ENCODE assay signal across 16 mouse cellular contexts in the genomic region with DNA sequence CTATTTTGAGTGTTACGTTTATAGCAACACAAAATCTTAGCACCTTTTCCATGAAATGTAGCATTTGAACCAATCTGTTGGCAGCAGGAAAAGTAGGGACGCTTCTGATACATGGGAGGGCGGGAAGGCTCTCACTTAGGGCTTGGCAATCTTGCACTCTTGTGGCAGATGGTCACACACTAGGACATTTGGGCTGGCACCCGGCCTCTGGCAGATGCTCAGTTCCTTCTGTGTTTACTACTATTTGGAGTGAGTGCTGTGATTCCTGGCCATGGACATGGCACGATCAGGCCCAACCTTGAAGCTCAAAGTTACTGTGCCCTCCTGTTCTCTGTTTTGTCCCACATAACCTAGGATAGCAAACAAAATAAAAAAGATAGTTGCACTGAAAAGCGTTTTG.
A peak's percentile ranks its signal among the peaks of the same experiment; 100 is the strongest.
DNase-seq lines count a peak whose midpoint lies in the region; ATAC-seq and TF ChIP-seq lines count a peak whose summit lies in the region.
"Had no signal": no experiment of that assay in that cellular context is flagged by ENCODE, and none has a peak within 500 bp of the region (broad histone marks: within the 10 kb centered on the region; RNA-seq: fewer than 3 reads in every experiment).

No protein-coding gene starts in this region.

- H3K4me3 ChIP-seq in heart, adult 2 months, result no peak overlapping the region
- H3K4me3 ChIP-seq in cerebellum, adult 2 months (replicated peaks; ENCODE audit: insufficient read depth, low read depth, low read length), result no peak overlapping the region
- no peak overlapping the region for H3K4me3 ChIP-seq in forebrain, postnatal 0 days (ENCODE audit: low read depth, low read length)
- H3K4me3 ChIP-seq in gastrocnemius, adult 2 months, result no peak overlapping the region
- H3K4me3 ChIP-seq in thymus, adult 2 months (ENCODE audit: control insufficient read depth, insufficient read depth, low read length), result no peak overlapping the region
- H3K4me3 ChIP-seq: embryonic facial prominence, embryonic 12.5 days; lung, embryonic 15.5 days had no signal

- intact Hi-C loops in heart, adult 2 months (cut with DNase I), result no loop called here
- intact Hi-C loops in heart, postnatal 25 days (cut with DNase I), result no loop called here
- intact Hi-C loops in left cerebral cortex, postnatal 4 days (cut with DNase I), result no loop called here
- intact Hi-C loops in gastrocnemius, adult 2 months (cut with DNase I), result no loop called here

- no peaks in the 10 kb centered on the region for H3K9me3 ChIP-seq in forebrain, postnatal 0 days (ENCODE audit: low read length)
- H3K9me3 ChIP-seq: embryonic facial prominence, embryonic 12.5 days; lung, embryonic 15.5 days had no signal

- peak; percentile 23 to 36 for DNase-seq in heart, adult 2 months
- DNase-seq in heart, postnatal 25 days (ENCODE audit: low spot score), result no peak
- peak; percentile 86 for DNase-seq in left cerebral cortex, postnatal 4 days
- no peak for DNase-seq in left cerebral cortex, adult 11 months (ENCODE audit: low spot score)
- DNase-seq in cerebellum, adult 2 months, result peak; percentile 93
- DNase-seq in forebrain, postnatal 0 days, result peak; percentile 61
- DNase-seq in gastrocnemius, adult 2 months, result no peak
- DNase-seq in thymus, adult 2 months, result no peak
- DNase-seq: adrenal gland, adult 8-10 months; gastrocnemius, postnatal 36 days; kidney, adult 18-20 months; kidney, postnatal 25 days; retina, postnatal 1 day had no signal

- TF ChIP-seq POLR2A in heart, adult 2 months (IDR thresholded peaks at IDR 0.05; ENCODE audit: insufficient read depth, low read depth, low read length), result no peak
- no peak for TF ChIP-seq POLR2A in cerebellum, adult 2 months (IDR thresholded peaks at IDR 0.05; ENCODE audit: borderline replicate concordance, insufficient read depth, low read length)
- TF ChIP-seq POLR2A in thymus, adult 2 months (IDR thresholded peaks at IDR 0.05; ENCODE audit: control insufficient read depth, extremely low read depth, insufficient read depth, low read length, poor library complexity), result no peak

- H3K27me3 ChIP-seq in heart, adult 2 months (ENCODE audit: control insufficient read depth, insufficient read depth, low read length), result no peaks in the 10 kb centered on the region
- no peaks in the 10 kb centered on the region for H3K27me3 ChIP-seq in cerebellum, adult 2 months (ENCODE audit: control insufficient read depth, insufficient read depth, low read length)
- H3K27me3 ChIP-seq in forebrain, postnatal 0 days (ENCODE audit: insufficient read depth, low read length), result no peaks in the 10 kb centered on the region; the same call in 1 of the 2 replicates
- no peaks in the 10 kb centered on the region for H3K27me3 ChIP-seq in thymus, adult 2 months (ENCODE audit: control insufficient read depth, insufficient read depth, low read length)
- H3K27me3 ChIP-seq: embryonic facial prominence, embryonic 12.5 days; lung, embryonic 15.5 days had no signal

- ATAC-seq in forebrain, postnatal 0 days, result peak; percentile 77

- no peaks in the 10 kb centered on the region for H3K4me1 ChIP-seq in heart, adult 2 months (ENCODE audit: control insufficient read depth, insufficient read depth, low read length)
- H3K4me1 ChIP-seq in cerebellum, adult 2 months (ENCODE audit: control insufficient read depth, insufficient read depth, low read length), result no peaks in the 10 kb centered on the region; the same call in 1 of the 2 replicates
- H3K4me1 ChIP-seq in forebrain, postnatal 0 days (ENCODE audit: insufficient read depth), result no peaks in the 10 kb centered on the region
- H3K4me1 ChIP-seq in thymus, adult 2 months (replicated peaks; ENCODE audit: control insufficient read depth, insufficient read depth, low read length), result no peaks in the 10 kb centered on the region
- H3K4me1 ChIP-seq: embryonic facial prominence, embryonic 12.5 days; lung, embryonic 15.5 days had no signal

- H3K79me2 ChIP-seq in heart, adult 2 months (replicated peaks; ENCODE audit: control insufficient read depth, insufficient read depth, low read length), result no peaks in the 10 kb centered on the region

- H3K4me2 ChIP-seq in forebrain, postnatal 0 days (ENCODE audit: low read depth), result no peak overlapping the region
- H3K4me2 ChIP-seq: embryonic facial prominence, embryonic 12.5 days; lung, embryonic 15.5 days had no signal

- no peak for TF ChIP-seq CTCF in heart, adult 2 months (IDR thresholded peaks at IDR 0.05)
- no peak for TF ChIP-seq CTCF in cerebellum, adult 2 months (IDR thresholded peaks at IDR 0.05; ENCODE audit: borderline replicate concordance, insufficient read depth, low read depth, low read length)
- TF ChIP-seq CTCF in forebrain, postnatal 0 days (IDR thresholded peaks at IDR 0.05; ENCODE audit: low read depth), result no peak
- no peak for TF ChIP-seq CTCF in gastrocnemius, adult 2 months (IDR thresholded peaks at IDR 0.05)
- TF ChIP-seq CTCF in thymus, adult 2 months (IDR thresholded peaks at IDR 0.05; ENCODE audit: borderline replicate concordance, control insufficient read depth, extremely low read depth, insufficient read depth, low read length, poor library complexity), result no peak

- no peak overlapping the region for H3K9ac ChIP-seq in heart, adult 2 months (ENCODE audit: low read depth, low read length)
- no peak overlapping the region for H3K9ac ChIP-seq in forebrain, postnatal 0 days
- H3K9ac ChIP-seq: embryonic facial prominence, embryonic 12.5 days; lung, embryonic 15.5 days had no signal

- no peaks in the 10 kb centered on the region for H3K36me3 ChIP-seq in heart, adult 2 months (ENCODE audit: control insufficient read depth, insufficient read depth, low read length)
- no peaks in the 10 kb centered on the region for H3K36me3 ChIP-seq in forebrain, postnatal 0 days (ENCODE audit: insufficient read depth)
- no peaks in the 10 kb centered on the region for H3K36me3 ChIP-seq in thymus, adult 2 months (ENCODE audit: control insufficient read depth, insufficient read depth, low read length)
- H3K36me3 ChIP-seq: embryonic facial prominence, embryonic 12.5 days; G1E; lung, embryonic 15.5 days had no signal

- no peak for TF ChIP-seq EP300 in heart, adult 2 months (IDR thresholded peaks at IDR 0.05; ENCODE audit: insufficient read depth, low read depth, low read length)

- no peak overlapping the region for H3K27ac ChIP-seq in heart, adult 2 months
- H3K27ac ChIP-seq in cerebellum, adult 2 months (ENCODE audit: insufficient read depth, low read length), result no peak overlapping the region
- no peak overlapping the region for H3K27ac ChIP-seq in forebrain, postnatal 0 days (ENCODE audit: low read depth, low read length)
- no peak overlapping the region for H3K27ac ChIP-seq in gastrocnemius, adult 2 months
- no peak overlapping the region for H3K27ac ChIP-seq in thymus, adult 2 months (ENCODE audit: control insufficient read depth, insufficient read depth, low read length)
- H3K27ac ChIP-seq: embryonic facial prominence, embryonic 12.5 days; lung, embryonic 15.5 days had no signal

- WGBS in heart, adult 2 months, result 46% methylated on average over 6 of the region's 6 CpGs
- WGBS in cerebellum, adult 2 months, result 14% methylated on average over 6 of the region's 6 CpGs
- 60% methylated on average over 6 of the region's 6 CpGs for WGBS in forebrain, postnatal 0 days
- WGBS in thymus, adult 2 months, result 83% methylated on average over 6 of the region's 6 CpGs

Comparison
In these comparisons a context has a peak if more than half of its experiments do, and no peak if none do; other contexts are left out.
1. DNase-seq: peak in heart, adult 2 months (2 of 2), left cerebral cortex, postnatal 4 days (single experiment), cerebellum, adult 2 months (2 of 2) and forebrain, postnatal 0 days (single experiment); none in heart, postnatal 25 days (single experiment), left cerebral cortex, adult 11 months (single experiment), gastrocnemius, adult 2 months (single experiment) and thymus, adult 2 months (single experiment).